Mouse (Mus musculus): ENCODE results near the gene Crhbp. TPM values are rescaled to one million over a fixed set of nuclear protein-coding genes. Genes with fewer than 3 reads are reported as not detected.
A peak's percentile ranks its signal among the peaks of the same experiment; 100 is the strongest.

The Crhbp gene
- polyA plus RNA-seq (2015; fragmentation: Nextera tagmentation; extraction: Ambion mirVana), result 0.11 and 0.42 TPM in 2 replicates

GRCm38 (mm10) chr13:95444824-95445223 lies at the start of gene Crhbp:
Crhbp (minus strand) TSS chr13:95444924.
- 63% methylated on average over 11 of the region's 11 CpGs for WGBS
- peak within 1 kb of the TSS; percentile 46; the same call in 1 of the 2 replicates for H3K9ac ChIP-seq
- no peak within 1 kb of the TSS for H3K27ac ChIP-seq
- H3K27me3 ChIP-seq, result peaks cover 46% of the 10 kb centered on the region
- peaks cover 12% of the 10 kb centered on the region for H3K4me1 ChIP-seq (replicated peaks)
- peak within 1 kb of the TSS; percentile 50 for H3K4me3 ChIP-seq
- H3K36me3 ChIP-seq, result no peaks in the 10 kb centered on the region
- no peaks in the 10 kb centered on the region for H3K9me3 ChIP-seq (replicated peaks)
- no peak for ATAC-seq (replicated peaks; ENCODE audit: insufficient number of reproducible peaks, insufficient read depth, low FRiP score, low read depth)
- H3K4me2 ChIP-seq, result peak within 1 kb of the TSS; percentile 89

GRCm38 (mm10) chr13:95493296-95493695 lies 48.6 kb upstream of the Crhbp start:
- WGBS, result 57% methylated on average over 5 of the region's 5 CpGs

GRCm38 (mm10) chr13:95491327-95491726 lies 46.6 kb upstream of the Crhbp start:
- Histone ChIP-seq H3K36me3 (no peaks in the 10 kb centered on the region), H3K9me3 (replicated peaks) (no peaks in the 10 kb centered on the region), H3K4me2 (no peak overlapping the region), H3K9ac (no peak overlapping the region), H3K4me1 (replicated peaks) (peaks cover 12% of the 10 kb centered on the region), H3K27me3 (no peaks in the 10 kb centered on the region), H3K27ac (no peak overlapping the region), H3K4me3 (no peak overlapping the region)
- no peak for ATAC-seq (replicated peaks; ENCODE audit: insufficient number of reproducible peaks, insufficient read depth, low FRiP score, low read depth)
- 61% methylated on average over 11 of the region's 11 CpGs for WGBS

More at GRCm38 (mm10) chr13:95493296-95493695, 48.6 kb upstream of the Crhbp start:
- no peak for ATAC-seq (replicated peaks; ENCODE audit: insufficient number of reproducible peaks, insufficient read depth, low FRiP score, low read depth)
- H3K4me3 ChIP-seq, result no peak overlapping the region
- H3K4me2 ChIP-seq, result no peak overlapping the region
- H3K4me1 ChIP-seq (replicated peaks), result peaks cover 12% of the 10 kb centered on the region
- H3K36me3 ChIP-seq, result no peaks in the 10 kb centered on the region
- no peak overlapping the region for H3K27ac ChIP-seq
- no peak overlapping the region for H3K9ac ChIP-seq
- H3K27me3 ChIP-seq, result no peaks in the 10 kb centered on the region
- H3K9me3 ChIP-seq (replicated peaks), result no peaks in the 10 kb centered on the region

- no peak overlapping the region for H3K9ac ChIP-seq
- no peaks in the 10 kb centered on the region for H3K9me3 ChIP-seq (replicated peaks)
- WGBS, result 16% methylated on average over 5 of the region's 5 CpGs
- no peak overlapping the region for H3K4me2 ChIP-seq
- no peaks in the 10 kb centered on the region for H3K4me1 ChIP-seq (replicated peaks)
- no peak overlapping the region for H3K4me3 ChIP-seq
- no peak for ATAC-seq (replicated peaks; ENCODE audit: insufficient number of reproducible peaks, insufficient read depth, low FRiP score, low read depth)
- H3K27me3 ChIP-seq, result peaks cover 10% of the 10 kb centered on the region
- H3K36me3 ChIP-seq, result no peaks in the 10 kb centered on the region
- H3K27ac ChIP-seq, result no peak overlapping the region
Observed at GRCm38 (mm10) chr13:95484664-95485063, 39.9 kb upstream of the Crhbp start.

GRCm38 (mm10) chr13:95481428-95481827 lies 36.7 kb upstream of the Crhbp start:
- H3K9me3 ChIP-seq (replicated peaks), result no peaks in the 10 kb centered on the region
- 9% methylated on average over 4 of the region's 4 CpGs for WGBS
- H3K36me3 ChIP-seq, result no peaks in the 10 kb centered on the region
- H3K4me3 ChIP-seq, result no peak overlapping the region
- no peak overlapping the region for H3K9ac ChIP-seq
- H3K27me3 ChIP-seq, result peaks cover 13% of the 10 kb centered on the region
- no peak for ATAC-seq (replicated peaks; ENCODE audit: insufficient number of reproducible peaks, insufficient read depth, low FRiP score, low read depth)
- H3K4me1 ChIP-seq (replicated peaks), result no peaks in the 10 kb centered on the region
- no peak overlapping the region for H3K4me2 ChIP-seq
- H3K27ac ChIP-seq, result no peak overlapping the region

- H3K9me3 ChIP-seq (replicated peaks), result no peaks in the 10 kb centered on the region
- no peak within 1 kb of the TSS for H3K27ac ChIP-seq
- 85% methylated on average over 21 of the region's 21 CpGs for WGBS
- H3K36me3 ChIP-seq, result no peaks in the 10 kb centered on the region
- H3K4me1 ChIP-seq (replicated peaks), result no peaks in the 10 kb centered on the region; the same call in 1 of the 2 replicates
- no peak for ATAC-seq (replicated peaks; ENCODE audit: insufficient number of reproducible peaks, insufficient read depth, low FRiP score, low read depth)
- H3K9ac ChIP-seq, result no peak within 1 kb of the TSS
- no peak within 1 kb of the TSS for H3K4me2 ChIP-seq
- no peak within 1 kb of the TSS for H3K4me3 ChIP-seq
- H3K27me3 ChIP-seq, result peaks cover 13% of the 10 kb centered on the region
Observed at GRCm38 (mm10) chr13:95478671-95479413, 34.1 kb upstream of the Crhbp start, which contains the start of gene S100z. S100z (minus strand) TSS chr13:95478721.

GRCm38 (mm10) chr13:95477173-95477572 lies 32.4 kb upstream of the Crhbp start:
- WGBS, result 77% methylated on average over 6 of the region's 6 CpGs
- Histone ChIP-seq H3K9me3 (replicated peaks) (no peaks in the 10 kb centered on the region), H3K36me3 (no peaks in the 10 kb centered on the region), H3K4me1 (replicated peaks) (no peaks in the 10 kb centered on the region; the same call in 1 of the 2 replicates), H3K4me3 (no peak overlapping the region), H3K4me2 (no peak overlapping the region), H3K27me3 (peaks cover 13% of the 10 kb centered on the region), H3K27ac (no peak overlapping the region), H3K9ac (no peak overlapping the region)
- ATAC-seq (replicated peaks; ENCODE audit: insufficient number of reproducible peaks, insufficient read depth, low FRiP score, low read depth), result no peak

- WGBS, result 17% methylated on average over 7 of the region's 7 CpGs
- Histone ChIP-seq H3K4me3 (no peak overlapping the region), H3K9me3 (replicated peaks) (no peaks in the 10 kb centered on the region), H3K4me1 (replicated peaks) (no peaks in the 10 kb centered on the region; the same call in 1 of the 2 replicates), H3K9ac (no peak overlapping the region), H3K36me3 (no peaks in the 10 kb centered on the region), H3K27me3 (peaks cover 7% of the 10 kb centered on the region), H3K27ac (no peak overlapping the region), H3K4me2 (no peak overlapping the region)
- ATAC-seq (replicated peaks; ENCODE audit: insufficient number of reproducible peaks, insufficient read depth, low FRiP score, low read depth), result no peak
Observed at GRCm38 (mm10) chr13:95475124-95475523, 30.4 kb upstream of the Crhbp start.

GRCm38 (mm10) chr13:95474294-95474693 lies 29.6 kb upstream of the Crhbp start:
- ATAC-seq (replicated peaks; ENCODE audit: insufficient number of reproducible peaks, insufficient read depth, low FRiP score, low read depth), result no peak

GRCm38 (mm10) chr13:95470970-95471369 lies 26.2 kb upstream of the Crhbp start:
- Histone ChIP-seq H3K9ac (no peak overlapping the region), H3K36me3 (no peaks in the 10 kb centered on the region), H3K27ac (no peak overlapping the region), H3K4me2 (no peak overlapping the region), H3K4me1 (replicated peaks) (no peaks in the 10 kb centered on the region; the same call in 1 of the 2 replicates), H3K27me3 (no peaks in the 10 kb centered on the region), H3K4me3 (no peak overlapping the region), H3K9me3 (replicated peaks) (no peaks in the 10 kb centered on the region)
- no peak for ATAC-seq (replicated peaks; ENCODE audit: insufficient number of reproducible peaks, insufficient read depth, low FRiP score, low read depth)
- 64% methylated on average over 2 of the region's 2 CpGs for WGBS

More at GRCm38 (mm10) chr13:95474294-95474693, 29.6 kb upstream of the Crhbp start:
- no peak overlapping the region for H3K4me2 ChIP-seq
- peaks cover 3% of the 10 kb centered on the region; the same call in 1 of the 2 replicates for H3K27me3 ChIP-seq
- no peaks in the 10 kb centered on the region for H3K36me3 ChIP-seq
- H3K9me3 ChIP-seq (replicated peaks), result no peaks in the 10 kb centered on the region
- WGBS, result 63% methylated on average over 3 of the region's 3 CpGs
- no peak overlapping the region for H3K27ac ChIP-seq
- no peak overlapping the region for H3K4me3 ChIP-seq
- no peak overlapping the region for H3K9ac ChIP-seq
- no peaks in the 10 kb centered on the region; the same call in 1 of the 2 replicates for H3K4me1 ChIP-seq (replicated peaks)

- Histone ChIP-seq H3K27ac (no peak overlapping the region), H3K27me3 (no peaks in the 10 kb centered on the region), H3K9me3 (replicated peaks) (no peaks in the 10 kb centered on the region), H3K4me3 (no peak overlapping the region), H3K4me2 (no peak overlapping the region), H3K36me3 (no peaks in the 10 kb centered on the region), H3K4me1 (replicated peaks) (0 out of 2 replicates have a peak, but pooled peaks cover 6% of the 10 kb centered on the region), H3K9ac (no peak overlapping the region)
- no peak for ATAC-seq (replicated peaks; ENCODE audit: insufficient number of reproducible peaks, insufficient read depth, low FRiP score, low read depth)
- 61% methylated on average over 2 of the region's 2 CpGs for WGBS
Observed at GRCm38 (mm10) chr13:95451529-95451928, 6.8 kb upstream of the Crhbp start.

Data from heart, embryonic 15.5 days (tissue).